Mouse (Mus musculus) stomach, postnatal 0 days (tissue): ENCODE data around the gene Fam214a.

Experiments used
- CTCF ChIP-seq: IDR thresholded peaks from 2 replicates; pipeline ENCODE4 v1.5.1; 2016; ENCODE audit warnings: antibody characterized with exemption, low read depth, mild to moderate bottlenecking, moderate library complexity
- EP300 ChIP-seq: optimal IDR thresholded peaks from 2 replicates; pipeline ENCODE3; 2016; ENCODE audit warnings: antibody characterized with exemption

- TF ChIP-seq CTCF = no peak
- TF ChIP-seq EP300 = no peak
Observed at GRCm38 (mm10) chr9:74972736-74973135, 20.1 kb downstream of the Fam214a start.
